Mouse (Mus musculus): Measurements from ENCODE around the gene Yaf2. TPM values are rescaled to one million over a fixed set of nuclear protein-coding genes. Genes with fewer than 3 reads are reported as not detected.

The Yaf2 gene
- total and polyA plus RNA-seq, 3 experiments, result 37.7 to 50.7 TPM; not detected in 1

- Histone ChIP-seq H3K4me3 (ENCODE audit: control insufficient read depth in 1 of 2, insufficient read depth in 1 of 2, low read depth in 2 of 2, low read length in 2 of 2) (no peak overlapping the region), H3K9me3 (replicated peaks; ENCODE audit: insufficient read depth, low read length) (no peaks in the 10 kb centered on the region), H3K36me3 (ENCODE audit: control insufficient read depth in 1 of 2, insufficient read depth in 2 of 2, low read length in 2 of 2) (peaks cover 3 to 6% of the 10 kb centered on the region in 2 experiments; a peak in 3 of 4 replicates), H3K4me1 (ENCODE audit: control insufficient read depth in 1 of 2, insufficient read depth in 2 of 2, low read length in 2 of 2) (peaks cover 0 to 12% of the 10 kb centered on the region in 2 experiments; a peak in 2 of 4 replicates), H3K27ac (ENCODE audit: control insufficient read depth, low read depth, low read length) (0 out of 2 replicates have a peak overlapping the region, but pooled peaks have one; percentile 24), H3K9ac (ENCODE audit: control insufficient read depth, low read depth, low read length, poor library complexity, severe bottlenecking) (no peak overlapping the region), H3K79me2 (ENCODE audit: control insufficient read depth, insufficient read depth, low read length, poor library complexity) (no peaks in the 10 kb centered on the region), H3K27me3 (ENCODE audit: control insufficient read depth in 1 of 2, insufficient read depth in 2 of 2, low read length in 2 of 2) (no peaks in the 10 kb centered on the region)
- TF ChIP-seq EP300 (IDR thresholded peaks at IDR 0.05; ENCODE audit: low read depth in 1 of 2, low read length in 2 of 2), result peak; percentile 42 to 66; a peak in 3 of 4 replicates
- TF ChIP-seq GATA1 (IDR thresholded peaks at IDR 0.05; ENCODE audit: low read depth, low read length), result peak; percentile 74
- TF ChIP-seq TBP (IDR thresholded peaks at IDR 0.05; ENCODE audit: low read depth, low read length), result no peak
- DNase-seq (ENCODE audit: low read depth, low spot score), result peak; percentile 59
Observed at GRCm38 (mm10) chr15:93287628-93288027, 49.1 kb downstream of the Yaf2 start.

DNA sequence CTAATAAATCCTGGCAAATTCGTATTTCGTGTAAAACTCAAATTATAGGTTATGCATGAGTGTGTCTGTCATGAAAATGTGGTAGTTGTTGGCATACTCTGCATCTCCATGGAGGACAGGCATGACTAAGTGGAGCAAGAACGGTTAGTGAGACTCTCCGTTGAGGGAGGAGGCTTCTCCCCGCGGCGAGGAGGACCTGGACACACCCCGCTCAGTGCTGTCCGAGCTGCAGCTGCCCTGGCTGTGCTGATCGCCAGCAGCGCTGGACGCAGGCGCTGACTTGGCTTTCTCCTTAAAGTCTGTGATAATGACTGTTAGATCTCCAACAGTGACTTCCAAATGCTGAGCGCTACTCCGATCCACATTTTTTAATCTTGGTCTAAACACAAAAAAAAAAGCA, 51.5 kb downstream of the Yaf2 start:
- no peak overlapping the region for H3K27ac ChIP-seq (ENCODE audit: control insufficient read depth, low read depth, low read length)
- H3K36me3 ChIP-seq (ENCODE audit: control insufficient read depth in 1 of 2, insufficient read depth in 2 of 2, low read length in 2 of 2), result peaks cover 3 to 6% of the 10 kb centered on the region in 2 experiments; a peak in 3 of 4 replicates
- H3K9ac ChIP-seq (ENCODE audit: control insufficient read depth, low read depth, low read length, poor library complexity, severe bottlenecking), result no peak overlapping the region
- no peaks in the 10 kb centered on the region for H3K9me3 ChIP-seq (replicated peaks; ENCODE audit: insufficient read depth, low read length)
- DNase-seq (ENCODE audit: low read depth, low spot score), result no peak
- peaks cover 0 to 12% of the 10 kb centered on the region in 2 experiments; a peak in 2 of 4 replicates for H3K4me1 ChIP-seq (ENCODE audit: control insufficient read depth in 1 of 2, insufficient read depth in 2 of 2, low read length in 2 of 2)
- H3K79me2 ChIP-seq (ENCODE audit: control insufficient read depth, insufficient read depth, low read length, poor library complexity), result no peaks in the 10 kb centered on the region
- no peak for TF ChIP-seq CHD1 (IDR thresholded peaks at IDR 0.05; ENCODE audit: low read depth, low read length)
- no peak for TF ChIP-seq GABPA (IDR thresholded peaks at IDR 0.05; ENCODE audit: low read depth, low read length)
- no peak for TF ChIP-seq TBP (IDR thresholded peaks at IDR 0.05; ENCODE audit: low read depth, low read length)
- no peak overlapping the region for H3K4me3 ChIP-seq (ENCODE audit: control insufficient read depth in 1 of 2, insufficient read depth in 1 of 2, low read depth in 2 of 2, low read length in 2 of 2)
- no peaks in the 10 kb centered on the region for H3K27me3 ChIP-seq (ENCODE audit: control insufficient read depth in 1 of 2, insufficient read depth in 2 of 2, low read length in 2 of 2)

DNA sequence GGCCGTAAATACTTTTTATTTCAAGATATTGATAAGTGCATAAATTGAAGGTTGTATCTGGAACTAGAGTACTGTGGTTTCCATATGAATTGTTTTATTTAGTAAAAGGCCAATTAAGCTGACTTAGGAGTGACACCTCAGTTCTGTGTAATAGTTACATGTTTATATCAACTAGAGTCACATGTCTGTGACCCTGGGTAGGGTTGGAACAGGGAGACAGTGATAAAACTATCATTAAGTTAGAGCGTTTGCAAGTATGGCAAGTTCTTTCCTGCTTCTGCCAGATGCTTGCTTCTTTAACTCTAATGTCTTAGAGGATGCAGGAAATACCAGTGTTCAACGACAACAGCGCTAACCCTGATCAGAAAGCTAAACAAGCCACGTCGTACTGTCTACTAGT, 52.4 kb downstream of the Yaf2 start:
- TF ChIP-seq KAT2A (conservative IDR thresholded peaks at IDR 0.05; ENCODE audit: low read depth, low read length) (no peak), CHD1 (IDR thresholded peaks at IDR 0.05; ENCODE audit: low read depth, low read length) (no peak), ETS1 (IDR thresholded peaks at IDR 0.05; ENCODE audit: low read depth, low read length) (no peak), ZC3H11A (IDR thresholded peaks at IDR 0.05; ENCODE audit: low read depth, low read length) (no peak), UBTF (IDR thresholded peaks at IDR 0.05; ENCODE audit: borderline replicate concordance, insufficient read depth, low read depth, low read length) (no peak), POLR2A (IDR thresholded peaks at IDR 0.05; ENCODE audit: control insufficient read depth in 1 of 2, insufficient read depth in 1 of 2, low read depth in 1 of 2, low read length in 2 of 2, poor library complexity in 1 of 2) (no peak), EP300 (IDR thresholded peaks at IDR 0.05; ENCODE audit: low read depth in 1 of 2, low read length in 2 of 2) (no peak), ZKSCAN1 (IDR thresholded peaks at IDR 0.05; ENCODE audit: low read depth, low read length) (no peak), TCF12 (IDR thresholded peaks at IDR 0.05; ENCODE audit: low read depth, low read length) (no peak), GATA1 (IDR thresholded peaks at IDR 0.05; ENCODE audit: low read depth, low read length) (no peak), POLR2AphosphoS2 (IDR thresholded peaks at IDR 0.05; ENCODE audit: low read length) (no peak), JUND (IDR thresholded peaks at IDR 0.05; ENCODE audit: low read depth, low read length) (no peak), MAX (IDR thresholded peaks at IDR 0.05; ENCODE audit: low read length) (no peak), TAL1 (IDR thresholded peaks at IDR 0.05; ENCODE audit: low read length) (no peak), CTCF (IDR thresholded peaks at IDR 0.05 in 2 of 3, conservative IDR thresholded peaks at IDR 0.05 in 1 of 3; ENCODE audit: control insufficient read depth in 1 of 3, insufficient read depth in 1 of 3, low read depth in 2 of 3, low read length in 3 of 3, poor library complexity in 1 of 3, severe bottlenecking in 1 of 3) (no peak), SMC3 (IDR thresholded peaks at IDR 0.05; ENCODE audit: low read depth, low read length) (no peak), ZMIZ1 (IDR thresholded peaks at IDR 0.05; ENCODE audit: low read depth, low read length) (no peak), MEF2A (IDR thresholded peaks at IDR 0.05; ENCODE audit: extremely low read depth, insufficient replicate concordance, low read depth, low read length, poor library complexity, severe bottlenecking) (no peak), POLR2AphosphoS5 (IDR thresholded peaks at IDR 0.05; ENCODE audit: borderline replicate concordance, low read depth, low read length) (no peak)
- Histone ChIP-seq H3K9me3 (replicated peaks; ENCODE audit: insufficient read depth, low read length) (no peaks in the 10 kb centered on the region), H3K79me2 (ENCODE audit: control insufficient read depth, insufficient read depth, low read length, poor library complexity) (no peaks in the 10 kb centered on the region), H3K36me3 (ENCODE audit: control insufficient read depth in 1 of 2, insufficient read depth in 2 of 2, low read length in 2 of 2) (peaks cover 3 to 6% of the 10 kb centered on the region in 2 experiments; a peak in 3 of 4 replicates), H3K4me1 (ENCODE audit: control insufficient read depth in 1 of 2, insufficient read depth in 2 of 2, low read length in 2 of 2) (peaks cover 0 to 12% of the 10 kb centered on the region in 2 experiments; a peak in 2 of 4 replicates), H3K4me3 (ENCODE audit: control insufficient read depth in 1 of 2, insufficient read depth in 1 of 2, low read depth in 2 of 2, low read length in 2 of 2) (no peak overlapping the region), H3K27ac (ENCODE audit: control insufficient read depth, low read depth, low read length) (no peak overlapping the region), H3K27me3 (ENCODE audit: control insufficient read depth in 1 of 2, insufficient read depth in 2 of 2, low read length in 2 of 2) (no peaks in the 10 kb centered on the region), H3K9ac (ENCODE audit: control insufficient read depth, low read depth, low read length, poor library complexity, severe bottlenecking) (no peak overlapping the region)
- DNase-seq (ENCODE audit: low read depth, low spot score), result no peak

Measured in MEL (cell line).